Mouse (Mus musculus) embryonic fibroblast, embryonic 13.5 days (primary cell): Measurements from ENCODE around the gene 1110065P20Rik.

ENCODE experiments used
- CTCF ChIP-seq: IDR thresholded peaks from 2 replicates; pipeline ENCODE4 v1.5.1; 2011; ENCODE audit warnings: mild to moderate bottlenecking, control low read depth, low read length, moderate library complexity, borderline replicate concordance; ENCODE audit not compliant: insufficient read depth
- POLR2A ChIP-seq: IDR thresholded peaks from 2 replicates; pipeline ENCODE4 v1.6.1; 2011; ENCODE audit warnings: low read depth, mild to moderate bottlenecking, control low read depth, low read length, moderate library complexity

GRCm38 (mm10) chr4:124893769-124894168, 42.8 kb upstream of the 1110065P20Rik start:
- TF ChIP-seq POLR2A = no peak
- no peak for TF ChIP-seq CTCF
